Mouse (Mus musculus): ENCODE data around the gene Foxk2. TPM values are rescaled to one million over a fixed set of nuclear protein-coding genes. Genes with fewer than 3 reads are reported as not detected.

Foxk2 gene
- polyA plus RNA-seq, 1 experiment from 2014 or later, result 8.8 TPM

DNA sequence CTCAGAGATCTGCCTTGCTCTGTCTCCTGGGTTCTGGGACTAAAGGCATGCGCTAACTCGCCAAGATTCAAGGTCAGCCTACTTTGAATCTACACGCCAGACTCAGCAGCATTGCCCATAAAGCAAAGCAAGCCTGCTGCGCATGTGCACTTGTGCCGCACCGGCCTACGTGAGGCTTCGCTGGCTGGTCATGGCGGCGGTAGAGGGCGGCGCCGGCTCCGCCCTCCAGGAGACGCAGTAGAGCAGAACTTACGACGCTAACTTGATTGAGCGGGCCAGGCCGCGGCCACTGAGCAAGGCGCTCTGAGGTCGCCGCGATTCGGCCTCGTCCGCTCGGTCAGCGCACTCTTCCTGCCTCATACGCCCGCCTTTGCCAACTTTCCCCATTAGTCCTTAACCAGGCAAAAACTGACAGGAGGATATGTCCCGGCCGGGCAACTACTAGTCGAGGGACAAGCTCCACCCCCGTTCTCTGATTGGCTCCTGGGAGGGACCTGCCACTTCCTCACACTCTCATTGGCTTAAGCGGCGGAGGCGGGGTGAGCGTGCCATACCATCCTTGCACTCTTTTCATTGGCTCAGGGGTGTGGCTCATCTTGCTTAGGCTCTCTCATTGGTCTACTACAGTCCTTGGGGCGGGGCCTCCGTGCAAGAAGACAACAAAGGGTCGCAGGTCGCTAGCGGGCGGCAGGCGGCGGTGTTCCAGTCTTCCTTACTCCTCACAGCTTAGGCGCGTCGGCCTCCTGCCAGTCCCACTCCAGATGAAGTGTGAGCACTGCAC is 23.0 kb upstream of the Foxk2 start, which contains the start of gene Narf:
TSS of gene Narf (plus strand) at position 690 of the 781 bp plus-strand sequence.
- Histone ChIP-seq H3K27ac (peak within 1 kb of the TSS; percentile 99), H3K36me3 (peaks cover 31% of the 10 kb centered on the region), H3K27me3 (ENCODE audit: insufficient read depth, poor library complexity, severe bottlenecking) (no peaks in the 10 kb centered on the region), H3K4me1 (replicated peaks) (peaks cover 27% of the 10 kb centered on the region), H3K9me3 (no peaks in the 10 kb centered on the region), H3K4me3 (peak within 1 kb of the TSS; percentile 75)
- under 1% methylated on average over 50 of the region's 50 CpGs for WGBS
- DNase-seq (ENCODE audit: low spot score), result peak; percentile 99

DNA sequence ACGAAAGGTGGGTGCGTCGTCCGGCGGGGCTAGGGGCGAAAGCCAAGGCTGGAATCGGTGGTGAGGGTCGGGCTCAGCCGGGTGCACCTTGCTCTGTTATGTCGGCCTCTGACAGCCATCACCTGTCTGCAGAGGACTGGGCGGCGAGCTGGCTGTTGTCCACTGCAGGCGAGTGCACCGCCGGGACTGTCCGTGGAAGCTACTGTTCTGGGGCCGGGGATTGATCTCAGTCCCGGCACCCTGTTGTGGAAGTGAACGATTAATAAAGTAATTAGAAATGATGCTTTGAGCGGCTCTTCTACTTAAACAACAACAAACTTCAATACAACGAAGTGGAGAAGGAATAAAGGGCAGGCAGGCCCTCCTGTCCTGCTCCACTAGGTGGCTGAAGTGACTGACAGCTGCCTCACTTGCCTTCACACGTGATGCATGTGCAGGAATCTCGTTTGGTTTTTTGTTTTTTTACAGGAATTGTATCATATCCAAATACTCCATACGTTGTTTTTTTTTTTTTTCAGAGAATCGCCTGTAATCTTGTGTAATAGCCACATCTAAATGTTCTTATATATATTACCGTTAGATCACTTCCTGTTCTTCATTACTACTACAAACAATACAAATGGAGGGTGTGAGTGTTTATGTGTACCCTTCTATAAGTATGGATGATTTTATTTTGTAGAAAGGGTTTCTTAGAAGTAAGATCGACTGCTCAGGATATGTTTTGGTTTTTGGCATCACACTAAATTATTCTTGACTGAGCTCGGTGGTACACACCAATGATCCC is 22.3 kb upstream of the Foxk2 start:
- H3K4me1 ChIP-seq (replicated peaks), result peaks cover 27% of the 10 kb centered on the region
- DNase-seq (ENCODE audit: low spot score), result no peak
- no peaks in the 10 kb centered on the region for H3K27me3 ChIP-seq (ENCODE audit: insufficient read depth, poor library complexity, severe bottlenecking)
- peak overlapping the region; percentile 99 for H3K27ac ChIP-seq
- H3K36me3 ChIP-seq, result peaks cover 39% of the 10 kb centered on the region
- WGBS, result 7% methylated on average over 28 of the region's 28 CpGs
- H3K4me3 ChIP-seq, result peak overlapping the region; percentile 75
- H3K9me3 ChIP-seq, result no peaks in the 10 kb centered on the region

DNA sequence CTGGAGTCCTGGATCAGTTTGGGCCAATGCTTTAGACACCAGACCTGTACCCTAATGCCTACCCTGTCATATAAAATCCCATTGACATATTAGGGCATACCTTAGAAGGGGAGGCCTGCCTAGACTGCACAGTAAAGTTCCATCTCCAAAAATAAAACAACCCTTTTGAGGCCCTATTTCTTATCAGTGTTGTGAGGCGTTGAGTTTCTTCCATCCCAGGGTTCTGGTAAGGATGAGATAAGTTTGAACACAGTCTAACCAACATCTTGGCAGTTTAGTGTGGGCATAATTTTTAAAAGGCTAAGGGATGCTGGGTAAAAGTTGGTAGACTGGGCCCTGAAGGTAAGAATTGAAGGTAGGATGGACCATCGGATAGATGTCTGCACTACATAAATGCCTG is 20.1 kb upstream of the Foxk2 start:
- 96% methylated on average over 2 of the region's 2 CpGs for WGBS
- 0 out of 2 replicates have a peak overlapping the region, but pooled peaks have one; percentile 9 for H3K4me3 ChIP-seq

DNA sequence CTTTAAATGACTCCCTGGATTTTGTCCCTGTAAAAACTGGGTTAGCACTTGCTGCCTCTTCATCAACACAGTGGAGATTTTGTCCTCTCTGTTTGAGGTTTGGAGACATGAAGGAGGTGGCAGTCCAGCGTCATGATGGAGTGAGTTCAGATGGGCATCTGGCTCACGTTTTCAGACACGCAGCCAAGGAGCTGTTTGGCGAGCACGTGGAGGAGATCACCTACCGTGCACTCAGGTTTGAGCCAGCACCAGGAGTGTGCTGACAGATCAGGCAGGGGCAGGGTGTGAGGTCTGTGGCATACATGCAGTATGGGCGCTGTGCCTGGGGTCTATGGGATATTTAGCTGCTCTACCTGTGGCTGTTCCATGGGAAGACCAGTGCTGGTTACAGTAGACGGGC is 9.6 kb upstream of the Foxk2 start:
- DNase-seq (ENCODE audit: low spot score), result no peak
- 92% methylated on average over 8 of the region's 8 CpGs for WGBS
- Histone ChIP-seq H3K27me3 (ENCODE audit: insufficient read depth, poor library complexity, severe bottlenecking) (no peaks in the 10 kb centered on the region), H3K4me1 (replicated peaks) (no peaks in the 10 kb centered on the region), H3K4me3 (no peak overlapping the region), H3K9me3 (no peaks in the 10 kb centered on the region), H3K27ac (no peak overlapping the region), H3K36me3 (peaks cover 98% of the 10 kb centered on the region)

More for the DNA sequence above, 20.1 kb upstream of the Foxk2 start:
- Histone ChIP-seq H3K27ac (no peak overlapping the region), H3K9me3 (no peaks in the 10 kb centered on the region), H3K27me3 (ENCODE audit: insufficient read depth, poor library complexity, severe bottlenecking) (no peaks in the 10 kb centered on the region), H3K4me1 (replicated peaks) (peaks cover 27% of the 10 kb centered on the region), H3K36me3 (peaks cover 60% of the 10 kb centered on the region)
- no peak for DNase-seq (ENCODE audit: low spot score)

DNA sequence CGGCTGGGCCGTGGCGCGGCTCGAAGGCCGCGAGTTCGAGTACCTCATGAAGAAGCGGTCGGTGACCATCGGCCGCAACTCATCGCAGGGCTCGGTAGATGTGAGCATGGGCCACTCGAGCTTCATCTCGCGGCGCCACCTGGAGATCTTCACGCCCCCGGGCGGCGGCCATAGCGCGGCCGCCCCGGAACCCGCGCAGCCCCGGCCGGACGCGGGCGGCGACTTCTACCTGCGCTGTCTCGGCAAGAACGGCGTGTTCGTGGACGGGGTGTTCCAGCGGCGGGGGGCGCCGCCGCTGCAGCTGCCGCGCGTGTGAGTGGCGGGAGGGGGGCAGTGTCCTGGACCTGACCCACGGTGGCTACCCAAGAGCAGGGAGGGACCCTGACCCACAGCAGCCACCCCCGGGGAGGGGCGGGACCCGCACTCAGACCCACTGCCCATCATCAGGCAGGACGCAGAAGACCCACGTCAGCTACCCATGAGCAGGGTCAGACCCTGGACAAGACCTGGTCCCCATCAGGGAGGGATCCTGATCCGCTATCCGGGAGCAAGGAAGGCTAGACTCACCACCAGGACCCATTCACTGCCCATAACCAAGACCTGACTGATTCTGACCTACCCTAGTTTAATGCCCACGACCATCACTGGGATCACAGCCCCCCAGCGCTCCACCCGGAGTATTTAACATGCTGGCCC is 569 bp downstream of the Foxk2 start:
- Histone ChIP-seq H3K9me3 (no peaks in the 10 kb centered on the region), H3K27me3 (ENCODE audit: insufficient read depth, poor library complexity, severe bottlenecking) (no peaks in the 10 kb centered on the region), H3K4me1 (replicated peaks) (peaks cover 25% of the 10 kb centered on the region), H3K36me3 (peaks cover 52% of the 10 kb centered on the region), H3K27ac (peak overlapping the region; percentile 96), H3K4me3 (peak overlapping the region; percentile 100)
- WGBS, result under 1% methylated on average over 60 of the region's 60 CpGs
- peak; percentile 42 for DNase-seq (ENCODE audit: low spot score)

DNA sequence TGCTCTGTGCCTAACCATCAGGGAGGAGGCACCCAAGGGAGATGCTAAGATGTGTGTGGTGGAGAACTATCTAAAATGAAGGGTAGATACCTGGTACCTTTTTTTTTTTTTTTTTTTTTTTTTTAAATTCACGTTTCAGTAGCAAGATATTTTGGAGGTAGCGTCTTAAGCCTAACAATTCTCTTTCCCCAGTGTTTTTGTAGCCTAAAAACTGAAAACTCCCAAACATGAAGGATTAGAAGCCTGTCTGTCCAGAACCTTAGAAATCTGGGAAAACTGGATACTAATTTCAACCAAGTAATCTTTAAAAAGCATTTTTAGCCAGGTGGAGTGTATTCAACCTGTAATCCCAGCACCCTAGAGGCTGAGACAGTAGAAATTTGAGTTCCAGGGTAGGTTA is 1.3 kb downstream of the Foxk2 start:
- no peaks in the 10 kb centered on the region for H3K27me3 ChIP-seq (ENCODE audit: insufficient read depth, poor library complexity, severe bottlenecking)
- H3K36me3 ChIP-seq, result peaks cover 52% of the 10 kb centered on the region
- DNase-seq (ENCODE audit: low spot score), result no peak
- peak overlapping the region; percentile 100 for H3K4me3 ChIP-seq
- 56% methylated on average over 2 of the region's 2 CpGs for WGBS
- H3K27ac ChIP-seq, result peak overlapping the region; percentile 96
- no peaks in the 10 kb centered on the region for H3K9me3 ChIP-seq
- peaks cover 25% of the 10 kb centered on the region for H3K4me1 ChIP-seq (replicated peaks)

DNA sequence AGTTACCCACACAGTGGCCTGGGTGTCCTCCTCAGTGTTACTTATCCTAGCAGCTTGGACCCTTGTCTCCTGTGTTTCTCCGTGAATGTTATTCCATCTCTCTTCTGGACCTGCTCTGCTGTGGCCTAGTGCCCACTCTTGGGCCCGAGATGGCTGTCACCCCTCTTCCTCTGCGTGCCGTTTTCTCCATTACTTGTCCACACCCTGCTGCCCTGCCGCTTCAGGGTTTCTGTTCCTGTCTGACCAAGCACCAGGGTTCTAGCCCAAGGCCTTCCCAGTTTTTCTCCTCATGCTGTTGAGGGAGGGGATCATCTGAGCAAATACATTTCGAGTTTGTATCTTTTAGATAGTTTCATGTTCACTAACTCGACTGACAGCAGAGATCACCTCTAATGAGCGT is 17.7 kb downstream of the Foxk2 start:
- no peak overlapping the region for H3K27ac ChIP-seq
- H3K4me1 ChIP-seq (replicated peaks), result no peaks in the 10 kb centered on the region
- H3K4me3 ChIP-seq, result no peak overlapping the region
- H3K36me3 ChIP-seq, result peaks cover 55% of the 10 kb centered on the region
- no peaks in the 10 kb centered on the region for H3K9me3 ChIP-seq
- H3K27me3 ChIP-seq (ENCODE audit: insufficient read depth, poor library complexity, severe bottlenecking), result no peaks in the 10 kb centered on the region
- WGBS, result 92% methylated on average over 8 of the region's 8 CpGs
- DNase-seq (ENCODE audit: low spot score), result no peak

DNA sequence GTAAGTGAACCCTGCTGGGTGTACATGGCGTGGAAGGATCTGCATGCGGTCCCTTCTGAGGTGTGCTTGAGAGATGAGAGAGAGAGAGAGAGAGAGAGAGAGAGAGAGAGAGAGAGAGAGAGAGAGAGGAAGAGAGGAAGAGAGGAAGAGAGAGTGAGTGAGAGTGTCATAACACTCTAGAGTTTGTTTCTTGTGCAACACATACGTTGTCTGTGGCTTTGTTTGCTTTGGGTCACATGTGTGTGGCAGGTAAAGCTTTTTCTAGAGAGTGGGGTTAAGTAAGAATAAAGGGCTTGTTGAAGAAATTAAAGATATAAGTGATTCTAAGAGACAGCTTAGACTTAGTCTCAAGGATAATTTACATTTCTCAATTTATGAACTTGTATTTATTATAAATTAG is 18.2 kb downstream of the Foxk2 start:
- H3K4me1 ChIP-seq (replicated peaks), result no peaks in the 10 kb centered on the region
- no peaks in the 10 kb centered on the region for H3K27me3 ChIP-seq (ENCODE audit: insufficient read depth, poor library complexity, severe bottlenecking)
- no peaks in the 10 kb centered on the region for H3K9me3 ChIP-seq
- DNase-seq (ENCODE audit: low spot score), result no peak
- 93% methylated on average over 3 of the region's 3 CpGs for WGBS
- no peak overlapping the region for H3K4me3 ChIP-seq
- H3K27ac ChIP-seq, result no peak overlapping the region
- peaks cover 52% of the 10 kb centered on the region for H3K36me3 ChIP-seq

DNA sequence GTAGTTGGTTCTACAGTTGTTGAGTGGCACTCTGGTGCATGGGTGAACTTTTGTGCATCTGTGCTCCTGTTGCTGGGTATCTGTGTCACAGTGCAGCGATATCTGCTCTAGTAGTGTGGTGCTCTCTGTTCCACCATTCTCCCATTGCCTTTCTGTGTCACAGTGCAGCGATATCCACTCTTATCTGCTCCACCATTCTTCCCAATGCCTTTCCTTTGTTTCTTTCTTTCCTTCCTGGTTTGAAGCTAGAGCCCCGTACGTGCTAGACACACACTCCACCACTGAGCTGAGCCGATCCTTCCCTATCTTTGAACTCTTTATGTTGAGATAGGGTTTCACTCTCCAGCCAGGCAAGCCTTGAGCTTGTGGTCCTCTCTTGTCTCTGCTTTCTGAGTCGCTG is 23.1 kb downstream of the Foxk2 start:
- no peaks in the 10 kb centered on the region for H3K27me3 ChIP-seq (ENCODE audit: insufficient read depth, poor library complexity, severe bottlenecking)
- DNase-seq (ENCODE audit: low spot score), result no peak
- no peak overlapping the region for H3K27ac ChIP-seq
- no peak overlapping the region for H3K4me3 ChIP-seq
- no peaks in the 10 kb centered on the region for H3K4me1 ChIP-seq (replicated peaks)
- H3K9me3 ChIP-seq, result no peaks in the 10 kb centered on the region
- peaks cover 66% of the 10 kb centered on the region for H3K36me3 ChIP-seq
- 88% methylated on average over 6 of the region's 6 CpGs for WGBS

DNA sequence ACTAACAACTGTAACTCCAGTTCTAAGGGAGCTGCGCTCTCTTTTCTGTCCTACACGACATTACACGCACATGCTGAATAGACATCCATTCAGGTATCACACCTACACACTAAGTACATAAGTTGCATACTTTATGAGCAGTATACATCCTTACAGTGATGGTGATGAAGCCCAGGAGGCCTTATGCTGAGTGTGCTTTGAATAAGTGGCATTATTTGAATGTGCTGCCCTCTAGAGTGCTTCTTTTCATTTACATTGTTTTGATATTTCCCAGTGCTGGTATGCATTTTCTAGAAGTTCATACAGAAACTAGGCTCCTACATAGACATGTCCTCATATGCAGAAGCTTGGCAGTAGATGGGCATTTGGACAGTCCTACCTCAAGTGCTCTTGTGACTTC is 30.1 kb downstream of the Foxk2 start:
- Histone ChIP-seq H3K4me3 (no peak overlapping the region), H3K36me3 (peaks cover 99% of the 10 kb centered on the region)
- 93% methylated on average over 3 of the region's 3 CpGs for WGBS

DNA sequence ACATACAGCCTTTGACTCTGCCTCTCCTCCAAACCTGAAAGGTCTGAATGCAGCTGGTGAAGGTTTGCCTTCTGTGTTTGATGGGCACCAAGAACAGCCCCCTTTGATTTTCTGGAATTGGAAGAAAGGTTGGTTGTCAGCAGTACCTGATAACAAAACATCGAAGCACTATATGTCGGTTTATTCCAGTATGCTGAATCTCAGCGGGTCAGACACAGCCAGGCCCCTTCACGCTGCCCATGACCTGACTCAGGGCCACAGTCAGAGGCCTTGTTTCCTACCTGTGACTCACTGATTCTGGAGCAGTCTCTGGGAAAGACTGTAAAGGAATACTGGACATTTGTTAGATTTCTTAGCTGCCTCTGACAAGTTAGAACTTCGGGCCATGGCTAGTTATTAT is 35.0 kb downstream of the Foxk2 start:
- H3K36me3 ChIP-seq, result peaks cover 97% of the 10 kb centered on the region
- no peaks in the 10 kb centered on the region for H3K4me1 ChIP-seq (replicated peaks)
- no peaks in the 10 kb centered on the region for H3K27me3 ChIP-seq (ENCODE audit: insufficient read depth, poor library complexity, severe bottlenecking)
- H3K4me3 ChIP-seq, result no peak overlapping the region
- DNase-seq (ENCODE audit: low spot score), result no peak
- no peak overlapping the region for H3K27ac ChIP-seq
- 95% methylated on average over 5 of the region's 5 CpGs for WGBS
- no peaks in the 10 kb centered on the region for H3K9me3 ChIP-seq

More for the DNA sequence above, 30.1 kb downstream of the Foxk2 start:
- Histone ChIP-seq H3K27me3 (ENCODE audit: insufficient read depth, poor library complexity, severe bottlenecking) (no peaks in the 10 kb centered on the region), H3K27ac (no peak overlapping the region), H3K9me3 (no peaks in the 10 kb centered on the region), H3K4me1 (replicated peaks) (no peaks in the 10 kb centered on the region)
- no peak for DNase-seq (ENCODE audit: low spot score)

DNA sequence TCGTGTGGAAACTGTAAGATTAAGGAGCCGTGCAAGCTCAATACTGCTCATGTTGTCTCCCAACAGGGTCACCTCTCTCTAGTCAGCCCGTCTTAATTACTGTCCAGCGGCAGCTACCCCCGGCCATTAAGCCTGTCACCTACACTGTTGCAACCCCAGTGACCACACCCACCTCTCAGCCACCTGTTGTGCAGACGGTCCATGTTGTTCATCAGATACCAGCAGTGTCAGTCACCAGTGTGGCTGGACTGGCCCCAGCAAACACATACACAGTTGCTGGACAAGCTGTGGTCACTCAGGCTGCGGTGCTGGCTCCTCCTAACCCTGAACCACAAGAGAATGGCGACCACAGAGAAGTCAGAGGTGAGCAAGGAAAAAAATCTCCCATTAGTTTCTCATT is 38.7 kb downstream of the Foxk2 start:
- Histone ChIP-seq H3K4me3 (no peak overlapping the region), H3K27me3 (ENCODE audit: insufficient read depth, poor library complexity, severe bottlenecking) (no peaks in the 10 kb centered on the region), H3K4me1 (replicated peaks) (no peaks in the 10 kb centered on the region), H3K36me3 (peaks cover 97% of the 10 kb centered on the region), H3K27ac (no peak overlapping the region), H3K9me3 (no peaks in the 10 kb centered on the region)
- 93% methylated on average over 8 of the region's 8 CpGs for WGBS
- no peak for DNase-seq (ENCODE audit: low spot score)

DNA sequence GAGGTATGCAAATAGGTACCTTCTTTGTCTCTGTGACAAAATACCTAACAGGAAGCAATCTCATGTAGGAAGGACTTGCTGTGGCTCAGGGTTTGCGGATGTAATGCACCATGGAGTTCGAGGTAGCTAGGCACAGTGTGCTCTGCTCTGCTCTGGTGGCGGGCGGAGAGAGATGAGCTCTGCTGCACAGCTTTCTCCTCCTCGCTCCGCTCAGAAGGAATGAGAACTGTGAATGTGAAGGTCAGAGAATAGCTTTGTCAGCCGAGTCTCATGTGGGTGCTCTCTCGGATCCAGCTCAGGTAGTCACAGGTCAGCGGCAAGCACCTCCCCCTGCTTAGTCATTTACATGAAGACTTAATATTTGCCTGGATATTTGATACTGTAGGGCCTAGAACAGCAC is 40.5 kb downstream of the Foxk2 start:
- Histone ChIP-seq H3K27ac (no peak overlapping the region), H3K36me3 (peaks cover 99% of the 10 kb centered on the region), H3K9me3 (no peaks in the 10 kb centered on the region), H3K4me1 (replicated peaks) (no peaks in the 10 kb centered on the region), H3K27me3 (ENCODE audit: insufficient read depth, poor library complexity, severe bottlenecking) (no peaks in the 10 kb centered on the region), H3K4me3 (no peak overlapping the region)
- 95% methylated on average over 9 of the region's 9 CpGs for WGBS
- DNase-seq (ENCODE audit: low spot score), result no peak

Data from hindbrain, embryonic 10.5 days (tissue).